ENCODE assay signal across 12 mouse cellular contexts in genomic region chr19:5852035-5852722, GRCm38 (mm10). TPM values are rescaled to one million over a fixed set of nuclear protein-coding genes. Genes with fewer than 3 reads are reported as not detected.
DNase-seq lines count a peak whose midpoint lies in the region; ATAC-seq and TF ChIP-seq lines count a peak whose summit lies in the region.
"Had no signal": no experiment of that assay in that cellular context is flagged by ENCODE, and none has a peak within 500 bp of the region (broad histone marks: within the 10 kb centered on the region; RNA-seq: fewer than 3 reads in every experiment).

No protein-coding gene starts in this region.

- no peak for DNase-seq in kidney, adult 2 months
- no peak for DNase-seq in kidney, postnatal 36 days
- no peak for DNase-seq in embryonic facial prominence, embryonic 10.5 days (ENCODE audit: low spot score)
- DNase-seq in cerebellum, postnatal 10 days, result no peak
- DNase-seq: cerebellum, adult 8-10 months; layer of hippocampus, adult 9-11 months; right cerebral cortex, postnatal 4 days had no signal

- H3K27ac ChIP-seq in kidney, adult 2 months (ENCODE audit: insufficient read depth, low read depth, low read length), result peak overlapping the region; percentile 48; the same call in 1 of the 2 replicates
- H3K27ac ChIP-seq in embryonic facial prominence, embryonic 10.5 days (replicated peaks), result no peak overlapping the region
- peak overlapping the region; percentile 72; the same call in 1 of the 2 replicates for H3K27ac ChIP-seq in intestine, postnatal 0 days (ENCODE audit: low read depth, low read length)

- no peak for TF ChIP-seq POLR2A in kidney, adult 2 months (IDR thresholded peaks at IDR 0.05; ENCODE audit: low read depth, low read length)

- H3K4me1 ChIP-seq in kidney, adult 2 months (ENCODE audit: control insufficient read depth, insufficient read depth, low read length), result peaks cover 35% of the 10 kb centered on the region
- H3K4me1 ChIP-seq in E14TG2a.4 (replicated peaks; ENCODE audit: low read depth, low read length), result peaks cover 73% of the 10 kb centered on the region
- H3K4me1 ChIP-seq in embryonic facial prominence, embryonic 10.5 days, result peaks cover 37% of the 10 kb centered on the region
- H3K4me1 ChIP-seq in intestine, postnatal 0 days (replicated peaks; ENCODE audit: control insufficient read depth, insufficient read depth, low read length), result peaks cover 32% of the 10 kb centered on the region

- no peak overlapping the region for H3K9ac ChIP-seq in intestine, postnatal 0 days (ENCODE audit: low read depth, low read length)

- no peaks in the 10 kb centered on the region; the same call in 1 of the 2 replicates for H3K36me3 ChIP-seq in kidney, adult 2 months (ENCODE audit: control insufficient read depth, insufficient read depth, low read length)
- peaks cover 59% of the 10 kb centered on the region for H3K36me3 ChIP-seq in E14TG2a.4 (ENCODE audit: insufficient read depth, low read length)
- H3K36me3 ChIP-seq in embryonic facial prominence, embryonic 10.5 days (replicated peaks), result peaks cover 56% of the 10 kb centered on the region
- H3K36me3 ChIP-seq in intestine, postnatal 0 days (ENCODE audit: control insufficient read depth, insufficient read depth), result peaks cover 33% of the 10 kb centered on the region; the same call in 1 of the 2 replicates

- ATAC-seq in intestine, postnatal 0 days, result no peak
- ATAC-seq in inflammation-experienced regulatory T-cells, adult 6 months, result no peak
- ATAC-seq: Patski had no signal

- no peaks in the 10 kb centered on the region for H3K9me3 ChIP-seq in E14TG2a.4 (ENCODE audit: low read length)
- no peaks in the 10 kb centered on the region for H3K9me3 ChIP-seq in embryonic facial prominence, embryonic 10.5 days
- H3K9me3 ChIP-seq in intestine, postnatal 0 days (ENCODE audit: control insufficient read depth), result no peaks in the 10 kb centered on the region

- H3K4me3 ChIP-seq in kidney, adult 2 months (ENCODE audit: insufficient read depth, low read depth, low read length), result no peak overlapping the region
- H3K4me3 ChIP-seq in E14TG2a.4 (replicated peaks; ENCODE audit: low read length), result peak overlapping the region; percentile 24; the same call in 1 of the 2 replicates
- H3K4me3 ChIP-seq in embryonic facial prominence, embryonic 10.5 days, result 0 out of 2 replicates have a peak overlapping the region, but pooled peaks have one; percentile 6
- H3K4me3 ChIP-seq in intestine, postnatal 0 days (ENCODE audit: low read depth, low read length), result no peak overlapping the region

- H3K4me2 ChIP-seq in intestine, postnatal 0 days (replicated peaks; ENCODE audit: low read depth), result no peak overlapping the region
- H3K4me2 ChIP-seq: midbrain, embryonic 11.5 days had no signal

- H3K27me3 ChIP-seq in kidney, adult 2 months (replicated peaks; ENCODE audit: control insufficient read depth, insufficient read depth, low read length), result no peaks in the 10 kb centered on the region
- no peaks in the 10 kb centered on the region for H3K27me3 ChIP-seq in E14TG2a.4 (ENCODE audit: insufficient read depth, low read length)
- H3K27me3 ChIP-seq in embryonic facial prominence, embryonic 10.5 days (replicated peaks; ENCODE audit: low read depth, poor library complexity, severe bottlenecking), result no peaks in the 10 kb centered on the region
- no peaks in the 10 kb centered on the region for H3K27me3 ChIP-seq in intestine, postnatal 0 days (replicated peaks; ENCODE audit: control insufficient read depth, insufficient read depth, low read length)
- H3K27me3 ChIP-seq: Patski had no signal

- 83% methylated on average over 12 of the region's 12 CpGs for WGBS in kidney, adult 2 months
- WGBS in embryonic facial prominence, embryonic 10.5 days, result 90% methylated on average over 12 of the region's 12 CpGs
- 66% methylated on average over 12 of the region's 12 CpGs for whole genome bisulfite sequencing in intestine, postnatal 0 days

- TF ChIP-seq CTCF in kidney, adult 2 months (conservative IDR thresholded peaks at IDR 0.05; ENCODE audit: insufficient read depth, insufficient read length, low read depth, low read length), result no peak
- no peak for TF ChIP-seq CTCF in E14TG2a.4 (conservative IDR thresholded peaks at IDR 0.05; ENCODE audit: low read length)
- TF ChIP-seq CTCF in intestine, postnatal 0 days (IDR thresholded peaks at IDR 0.05; ENCODE audit: low read depth), result no peak

RNA-seq across cellular contexts. Expression of gene Frmd8, which starts 22.9 kb away (rescaled TPM):
- 18.5 and 23.1 TPM in 2 replicates for polyA plus RNA-seq in kidney, adult 2 months (2012; rRNA removed)
- 44.6 and 45.4 TPM in 2 replicates for polyA plus RNA-seq in embryonic facial prominence, embryonic 10.5 days (2016; fragmentation: Nextera tagmentation; extraction: Ambion mirVana)
- polyA plus RNA-seq in intestine, postnatal 0 days (2015; fragmentation: Nextera tagmentation; extraction: Ambion mirVana), result 21.7 and 24.0 TPM in 2 replicates
- 10 to 100 TPM; 57.3 to 71.3 (median 60.1) TPM for polyA plus RNA-seq in inflammation-experienced regulatory T-cells, adult 6 months (2017; shearing (Covaris generic))

RNA-seq across cellular contexts. Expression of gene Slc25a45, which starts 25.4 kb away (rescaled TPM):
- 52.7 and 63.4 TPM in 2 replicates for polyA plus RNA-seq in kidney, adult 2 months (2012; rRNA removed)
- 2.5 and 2.9 TPM in 2 replicates for polyA plus RNA-seq in embryonic facial prominence, embryonic 10.5 days (2016; fragmentation: Nextera tagmentation; extraction: Ambion mirVana)
- 3.8 and 4.0 TPM in 2 replicates for polyA plus RNA-seq in intestine, postnatal 0 days (2015; fragmentation: Nextera tagmentation; extraction: Ambion mirVana)
- polyA plus RNA-seq in inflammation-experienced regulatory T-cells, adult 6 months (2017; shearing (Covaris generic)), result 10 to 100 TPM; 48.8 to 54.8 (median 54.1) TPM

RNA-seq across cellular contexts. Expression of gene Tigd3, which starts 41.8 kb away (rescaled TPM):
- polyA plus RNA-seq in kidney, adult 2 months (2012; rRNA removed), result 0.52 and 0.73 TPM in 2 replicates
- polyA plus RNA-seq in embryonic facial prominence, embryonic 10.5 days (2016; fragmentation: Nextera tagmentation; extraction: Ambion mirVana), result 6.8 and 7.4 TPM in 2 replicates
- polyA plus RNA-seq in intestine, postnatal 0 days (2015; fragmentation: Nextera tagmentation; extraction: Ambion mirVana), result 1.0 and 1.2 TPM in 2 replicates
- 1 to 10 TPM in 1 of 3 experiments, under 1 TPM in 2; 0.36 to 1.1 (median 0.66) TPM for polyA plus RNA-seq in inflammation-experienced regulatory T-cells, adult 6 months (2017; shearing (Covaris generic))

Comparison
In these comparisons a context has a peak if more than half of its experiments do, and no peak if none do; other contexts are left out.
1. H3K4me3 ChIP-seq: peak in E14TG2a.4 (single experiment) and embryonic facial prominence, embryonic 10.5 days (single experiment); none in kidney, adult 2 months (single experiment) and intestine, postnatal 0 days (single experiment).